Comparison of ENCODE assay signal across 18 mouse cellular contexts in the genomic region with DNA sequence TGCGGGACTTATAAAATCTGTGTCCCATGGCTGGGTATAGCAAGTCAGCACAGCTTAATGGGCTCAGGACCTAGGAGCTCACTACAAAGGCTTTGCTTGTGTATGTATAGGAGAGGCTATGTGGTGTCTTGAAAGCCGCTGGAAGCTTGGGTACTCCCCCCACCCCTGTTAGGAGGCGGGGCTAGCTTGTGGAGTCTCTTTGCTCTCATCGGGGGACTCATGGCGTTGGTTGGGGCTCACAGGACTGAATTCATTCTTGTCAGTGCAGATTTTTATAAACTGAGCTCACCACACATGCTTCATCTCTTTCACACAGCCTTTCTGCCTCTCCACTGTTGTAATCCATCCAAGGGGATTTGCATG.
DNase-seq lines count a peak whose midpoint lies in the region; ATAC-seq and TF ChIP-seq lines count a peak whose summit lies in the region.
"Had no signal": no experiment of that assay in that cellular context is flagged by ENCODE, and none has a peak within 500 bp of the region (broad histone marks: within the 10 kb centered on the region; RNA-seq: fewer than 3 reads in every experiment).

No protein-coding gene starts in this region.

- TF ChIP-seq POLR2A in heart, adult 2 months (IDR thresholded peaks at IDR 0.05; ENCODE audit: insufficient read depth, low read depth, low read length), result no peak
- TF ChIP-seq POLR2A in myocyte (IDR thresholded peaks at IDR 0.05; ENCODE audit: insufficient read length, low read depth), result no peak

- 52% methylated on average over 5 of the region's 5 CpGs for WGBS in heart, adult 2 months
- WGBS in lung, embryonic 14.5 days, result 57% methylated on average over 5 of the region's 5 CpGs

- peaks cover 26% of the 10 kb centered on the region for H3K4me1 ChIP-seq in heart, adult 2 months (ENCODE audit: control insufficient read depth, insufficient read depth, low read length)
- H3K4me1 ChIP-seq in lung, embryonic 14.5 days (ENCODE audit: insufficient read depth), result peaks cover 7% of the 10 kb centered on the region
- H3K4me1 ChIP-seq: midbrain, embryonic 12.5 days had no signal

- H3K9me3 ChIP-seq in lung, embryonic 14.5 days (ENCODE audit: low read depth, low read length), result no peaks in the 10 kb centered on the region
- H3K9me3 ChIP-seq: kidney, embryonic 15.5 days; limb, embryonic 13.5 days; midbrain, embryonic 12.5 days; neural tube, embryonic 12.5 days had no signal

- DNase-seq in heart, adult 2 months, result no peak
- no peak for DNase-seq in heart, adult 9 months (ENCODE audit: low spot score in 2 of 2)
- DNase-seq in lung, embryonic 14.5 days, result no peak
- DNase-seq in lung, adult 18-20 months, result no peak
- peak; percentile 59 for DNase-seq in NIH3T3 (ENCODE audit: low read depth)
- DNase-seq in adrenal gland, postnatal 25 days, result no peak
- DNase-seq: B cell, adult 2 months; cerebellum, adult 9-10 months; right cerebral cortex, adult 18-20 months; thymus, adult 18-20 months; thymus, postnatal 4 days had no signal

- TF ChIP-seq EP300 in heart, adult 2 months (IDR thresholded peaks at IDR 0.05; ENCODE audit: insufficient read depth, low read depth, low read length), result no peak

- H3K27me3 ChIP-seq in heart, adult 2 months (ENCODE audit: control insufficient read depth, insufficient read depth, low read length), result no peaks in the 10 kb centered on the region
- no peaks in the 10 kb centered on the region for H3K27me3 ChIP-seq in lung, embryonic 14.5 days (ENCODE audit: insufficient read depth, low read length)
- H3K27me3 ChIP-seq in myocyte (ENCODE audit: control insufficient read depth, insufficient read depth, insufficient read length), result no peaks in the 10 kb centered on the region
- H3K27me3 ChIP-seq: kidney, embryonic 15.5 days; limb, embryonic 13.5 days; midbrain, embryonic 12.5 days; neural tube, embryonic 12.5 days had no signal

- H3K36me3 ChIP-seq in heart, adult 2 months (ENCODE audit: control insufficient read depth, insufficient read depth, low read length), result no peaks in the 10 kb centered on the region
- H3K36me3 ChIP-seq in lung, embryonic 14.5 days (ENCODE audit: insufficient read depth), result no peaks in the 10 kb centered on the region
- H3K36me3 ChIP-seq in myocyte (ENCODE audit: control insufficient read depth, insufficient read depth), result no peaks in the 10 kb centered on the region
- H3K36me3 ChIP-seq: kidney, embryonic 15.5 days; limb, embryonic 13.5 days; midbrain, embryonic 12.5 days; neural tube, embryonic 12.5 days had no signal

- no peak overlapping the region for H3K9ac ChIP-seq in heart, adult 2 months (ENCODE audit: low read depth, low read length)
- no peak overlapping the region for H3K9ac ChIP-seq in lung, embryonic 14.5 days
- H3K9ac ChIP-seq: kidney, embryonic 15.5 days; limb, embryonic 13.5 days; liver, embryonic 14.5 days; midbrain, embryonic 12.5 days; neural tube, embryonic 12.5 days had no signal

- intact Hi-C loops in heart, adult 2 months (cut with DNase I), result loop anchor here (5.0 kb wide), 3 partner anchors 38 to 97 kb away; a partner anchor contains a TSS

- no peak for TF ChIP-seq CTCF in heart, adult 2 months (IDR thresholded peaks at IDR 0.05)
- TF ChIP-seq CTCF in lung, embryonic 14.5 days (IDR thresholded peaks at IDR 0.05; ENCODE audit: low read depth), result no peak

- no peaks in the 10 kb centered on the region for H3K79me2 ChIP-seq in heart, adult 2 months (replicated peaks; ENCODE audit: control insufficient read depth, insufficient read depth, low read length)
- no peaks in the 10 kb centered on the region for H3K79me2 ChIP-seq in myocyte (ENCODE audit: control insufficient read depth, insufficient read depth)

- peak overlapping the region; percentile 81 for H3K27ac ChIP-seq in heart, adult 2 months
- no peak overlapping the region; the same call in 1 of the 2 replicates for H3K27ac ChIP-seq in lung, embryonic 14.5 days (ENCODE audit: low read depth)
- H3K27ac ChIP-seq: kidney, embryonic 15.5 days; limb, embryonic 13.5 days; liver, embryonic 14.5 days; midbrain, embryonic 12.5 days; neural tube, embryonic 12.5 days had no signal

- ATAC-seq in lung, embryonic 14.5 days (ENCODE audit: insufficient read depth), result peak; percentile 9; the same call in 1 of the 2 replicates
- ATAC-seq: intestine, embryonic 16.5 days had no signal

- H3K4me2 ChIP-seq in lung, embryonic 14.5 days, result no peak overlapping the region
- peak overlapping the region; percentile 63 for H3K4me2 ChIP-seq in myocyte (ENCODE audit: low read depth)
- H3K4me2 ChIP-seq: kidney, embryonic 15.5 days; limb, embryonic 13.5 days; midbrain, embryonic 12.5 days; neural tube, embryonic 12.5 days had no signal

- H3ac ChIP-seq in myocyte (ENCODE audit: control insufficient read depth, insufficient read length), result no peak overlapping the region

- H3K4me3 ChIP-seq in heart, adult 2 months, result no peak overlapping the region
- H3K4me3 ChIP-seq in lung, embryonic 14.5 days (ENCODE audit: low read depth, low read length), result no peak overlapping the region
- H3K4me3 ChIP-seq in myocyte, result no peak overlapping the region
- H3K4me3 ChIP-seq: kidney, embryonic 15.5 days; limb, embryonic 13.5 days; midbrain, embryonic 12.5 days; neural tube, embryonic 12.5 days had no signal

TF ChIP-seq in myocyte, 11 proteins besides CTCF, POLR2A, EP300 and RAD21:
- TF ChIP-seq TCF3 (IDR thresholded peaks at IDR 0.05; ENCODE audit: insufficient read length, low read depth) (no peak), CEBPB (IDR thresholded peaks at IDR 0.05; ENCODE audit: insufficient read depth, poor library complexity, severe bottlenecking) (no peak), TCF12 (IDR thresholded peaks at IDR 0.05; ENCODE audit: insufficient read depth, poor library complexity, severe bottlenecking) (no peak), SRF (IDR thresholded peaks at IDR 0.05; ENCODE audit: control insufficient read depth, insufficient read length, low read depth) (no peak)
